ENCODE assay signal across 10 mouse cellular contexts in genomic region chr16:17251539-17251938, GRCm38 (mm10). TPM values are rescaled to one million over a fixed set of nuclear protein-coding genes. Genes with fewer than 3 reads are reported as not detected.
A peak's percentile ranks its signal among the peaks of the same experiment; 100 is the strongest.
DNase-seq lines count a peak whose midpoint lies in the region; ATAC-seq and TF ChIP-seq lines count a peak whose summit lies in the region.
"Had no signal": no experiment of that assay in that cellular context is flagged by ENCODE, and none has a peak within 500 bp of the region (broad histone marks: within the 10 kb centered on the region; RNA-seq: fewer than 3 reads in every experiment).

No protein-coding gene starts in this region.

- no peak for TF ChIP-seq CTCF in Patski (IDR thresholded peaks at IDR 0.05)

- no peaks in the 10 kb centered on the region for H3K36me3 ChIP-seq in heart, embryonic 16.5 days (ENCODE audit: control insufficient read depth, insufficient read depth)

- H3K27ac ChIP-seq in heart, embryonic 16.5 days (ENCODE audit: low read length), result no peak overlapping the region
- H3K27ac ChIP-seq: macrophage; stomach, embryonic 15.5 days had no signal

- peaks cover 62% of the 10 kb centered on the region for H3K4me1 ChIP-seq in heart, embryonic 16.5 days (ENCODE audit: control insufficient read depth, insufficient read depth, low read length)

- no peaks in the 10 kb centered on the region for H3K27me3 ChIP-seq in heart, embryonic 16.5 days (ENCODE audit: control insufficient read depth, insufficient read depth, low read length)
- H3K27me3 ChIP-seq in Patski, result no peaks in the 10 kb centered on the region
- H3K27me3 ChIP-seq: stomach, embryonic 15.5 days had no signal

- ATAC-seq in heart, embryonic 16.5 days (replicated peaks; ENCODE audit: extremely low read depth, insufficient read depth, low FRiP score), result no peak
- no peak for ATAC-seq in Patski
- ATAC-seq in megakaryocyte-erythroid progenitor cell, adult 5-6 weeks (replicated peaks; ENCODE audit: low FRiP score, low TSS enrichment, poor library complexity, severe bottlenecking), result peak; percentile 19; the same call in 1 of the 2 replicates

- POLR2A ChIA-PET in Patski (lab: Charles Lee), result interaction anchor here (0.6 to 0.7 kb wide), 2 partner anchors 9 to 31 kb away, joined by 3 read pairs; no protein-coding TSS in a partner anchor

- peak overlapping the region; percentile 17; the same call in 1 of the 2 replicates for H3K4me2 ChIP-seq in heart, embryonic 16.5 days (ENCODE audit: low read depth, low read length)
- H3K4me2 ChIP-seq: stomach, embryonic 15.5 days had no signal

- CTCF ChIA-PET in Patski (lab: Charles Lee), result no interaction called here

- whole genome bisulfite sequencing in heart, embryonic 16.5 days, result 30% methylated on average over 3 of the region's 3 CpGs
- WGBS in large intestine, adult 2 months, result 29% methylated on average over 3 of the region's 3 CpGs

- H3K4me3 ChIP-seq in heart, embryonic 16.5 days (ENCODE audit: low read length), result no peak overlapping the region
- H3K4me3 ChIP-seq: stomach, embryonic 15.5 days had no signal

- no peak overlapping the region for H3K9ac ChIP-seq in heart, embryonic 16.5 days (ENCODE audit: low read length)
- H3K9ac ChIP-seq: stomach, embryonic 15.5 days had no signal

- no peaks in the 10 kb centered on the region for H3K9me3 ChIP-seq in heart, embryonic 16.5 days (replicated peaks; ENCODE audit: control insufficient read depth, low read length)
- H3K9me3 ChIP-seq: stomach, embryonic 15.5 days had no signal

- in situ Hi-C loops in Patski (cut with MboI; ENCODE audit: low pct_unique_long_range_greater_than_20kb), result no loop called here

- intact Hi-C loops in left cerebral cortex, postnatal 36 days (cut with DNase I), result no loop called here

- no peak for DNase-seq in heart, adult 11 months
- peak; percentile 64 for DNase-seq in Patski (ENCODE audit: low read depth, low spot score)
- DNase-seq in cerebellum, postnatal 36 days, result peak; percentile 89 to 90
- peak; percentile 80 for DNase-seq in large intestine, adult 2 months (ENCODE audit: low read depth, low spot score)
- no peak for DNase-seq in left cerebral cortex, postnatal 36 days (ENCODE audit: low spot score in 2 of 2)
- no peak for DNase-seq in thymus, adult 18-20 months

RNA-seq across cellular contexts. Expression of gene Hic2, which starts 18.2 kb away (rescaled TPM):
- 4.0 and 5.0 TPM in 2 replicates for polyA plus RNA-seq in heart, embryonic 16.5 days (2015; fragmentation: Nextera tagmentation; extraction: Ambion mirVana)
- polyA plus RNA-seq in Patski (2021), result 1.6 TPM
- 1.5 and 2.4 TPM in 2 replicates for polyA plus RNA-seq in large intestine, adult 2 months (2012; rRNA removed)
- total RNA-seq in megakaryocyte-erythroid progenitor cell, adult 5-6 weeks (2014; fragmentation: Nextera tagmentation), result 1.6 and 2.1 TPM in 2 replicates
- total RNA-seq in megakaryocyte-erythroid progenitor cell, adult 5-6 weeks (2017), result 1.5 and 1.9 TPM in 2 replicates
- total RNA-seq in left cerebral cortex, postnatal 36 days (2021), result 1 to 10 TPM; 5.3 to 5.4 TPM

RNA-seq across cellular contexts. Expression of gene Tmem191c, which starts 24.3 kb away (rescaled TPM):
- polyA plus RNA-seq in heart, embryonic 16.5 days (2015; fragmentation: Nextera tagmentation; extraction: Ambion mirVana), result 10.8 and 15.0 TPM in 2 replicates
- polyA plus RNA-seq in Patski (2021), result 9.2 TPM
- polyA plus RNA-seq in large intestine, adult 2 months (2012; rRNA removed), result 5.3 and 7.3 TPM in 2 replicates
- total RNA-seq in megakaryocyte-erythroid progenitor cell, adult 5-6 weeks (2014; fragmentation: Nextera tagmentation), result 9.2 and 19.0 TPM in 2 replicates
- total RNA-seq in megakaryocyte-erythroid progenitor cell, adult 5-6 weeks (2017), result 0.33 and 2.3 TPM in 2 replicates
- total RNA-seq in left cerebral cortex, postnatal 36 days (2021), result 100 to 1,000 TPM; 102 to 115 TPM

RNA-seq across cellular contexts. Expression of gene Rimbp3, which starts 43.1 kb away (rescaled TPM):
- polyA plus RNA-seq in heart, embryonic 16.5 days (2015; fragmentation: Nextera tagmentation; extraction: Ambion mirVana), result 0.17 and 0.34 TPM in 2 replicates
- 0.05 TPM for polyA plus RNA-seq in Patski (2021)
- polyA plus RNA-seq in large intestine, adult 2 months (2012; rRNA removed), result 0.05 and 0.15 TPM in 2 replicates
- 0.39 and 0.59 TPM in 2 replicates for total RNA-seq in megakaryocyte-erythroid progenitor cell, adult 5-6 weeks (2014; fragmentation: Nextera tagmentation)
- 0.23 TPM in 1 of 2 replicates, not detected in the other for total RNA-seq in megakaryocyte-erythroid progenitor cell, adult 5-6 weeks (2017)
- total RNA-seq in left cerebral cortex, postnatal 36 days (2021), result 1 to 10 TPM; 1.7 to 2.0 TPM
- polyA plus RNA-seq: macrophage had no signal

RNA-seq across cellular contexts. Expression of gene Ube2l3, which starts 49.1 kb away (rescaled TPM):
- polyA plus RNA-seq in heart, embryonic 16.5 days (2015; fragmentation: Nextera tagmentation; extraction: Ambion mirVana), result 268 and 284 TPM in 2 replicates
- 181 TPM for polyA plus RNA-seq in Patski (2021)
- 60.7 and 63.3 TPM in 2 replicates for polyA plus RNA-seq in large intestine, adult 2 months (2012; rRNA removed)
- total RNA-seq in megakaryocyte-erythroid progenitor cell, adult 5-6 weeks (2014; fragmentation: Nextera tagmentation), result 154 and 221 TPM in 2 replicates
- 161 and 163 TPM in 2 replicates for total RNA-seq in megakaryocyte-erythroid progenitor cell, adult 5-6 weeks (2017)
- 100 to 1,000 TPM; 123 to 145 TPM for total RNA-seq in left cerebral cortex, postnatal 36 days (2021)

Comparison
In these comparisons a context has a peak if more than half of its experiments do, and no peak if none do; other contexts are left out.
1. DNase-seq: peak in Patski (single experiment), cerebellum, postnatal 36 days (2 of 2) and large intestine, adult 2 months (single experiment); none in heart, adult 11 months (single experiment), left cerebral cortex, postnatal 36 days (0 of 2) and thymus, adult 18-20 months (0 of 2).